Mouse (Mus musculus) left cerebral cortex, adult 6 months (tissue): ENCODE results near the gene Mif. TPM values are rescaled to one million over a fixed set of nuclear protein-coding genes. Genes with fewer than 3 reads are reported as not detected.

Experiments
- long read RNA-seq, 2 experiments: library from polyadenylated mRNA; unstranded; transcript quantifications; one replicate each; pipeline ENCODE4 v2.0.0; 2019 to 2020
- polyA plus RNA-seq: library from polyadenylated mRNA; unstranded; fragments of <200 nt; fragmentation: Nextera tagmentation; gene quantifications from 2 replicates; pipeline ENCODE4 v1.2.3, GENCODE M21; 2021

The Mif gene
- 1,436 and 1,608 TPM in 2 replicates for polyA plus RNA-seq
- long read RNA-seq, experiment 1, transcript Mif-201 (3 exons, 544 nt) = major isoform, 129 of 138 reads
- long read RNA-seq, experiment 1, transcript Mif-202 (2 exons, 600 nt) = minor isoform, 7 of 138 reads
- long read RNA-seq, experiment 1, partial matches to known transcripts = 0 of 138 reads
- long read RNA-seq, experiment 1, other reads (novel, unspliced or antisense) = 2 of 138 reads
- long read RNA-seq, experiment 2, transcript Mif-202 (2 exons, 600 nt) = minor isoform, 18 of 742 reads
- long read RNA-seq, experiment 2, transcript Mif-201 (3 exons, 544 nt) = major isoform, 721 of 742 reads
- long read RNA-seq, experiment 2, partial matches to known transcripts = 1 of 742 reads
- long read RNA-seq, experiment 2, other reads (novel, unspliced or antisense) = 2 of 742 reads

DNA sequence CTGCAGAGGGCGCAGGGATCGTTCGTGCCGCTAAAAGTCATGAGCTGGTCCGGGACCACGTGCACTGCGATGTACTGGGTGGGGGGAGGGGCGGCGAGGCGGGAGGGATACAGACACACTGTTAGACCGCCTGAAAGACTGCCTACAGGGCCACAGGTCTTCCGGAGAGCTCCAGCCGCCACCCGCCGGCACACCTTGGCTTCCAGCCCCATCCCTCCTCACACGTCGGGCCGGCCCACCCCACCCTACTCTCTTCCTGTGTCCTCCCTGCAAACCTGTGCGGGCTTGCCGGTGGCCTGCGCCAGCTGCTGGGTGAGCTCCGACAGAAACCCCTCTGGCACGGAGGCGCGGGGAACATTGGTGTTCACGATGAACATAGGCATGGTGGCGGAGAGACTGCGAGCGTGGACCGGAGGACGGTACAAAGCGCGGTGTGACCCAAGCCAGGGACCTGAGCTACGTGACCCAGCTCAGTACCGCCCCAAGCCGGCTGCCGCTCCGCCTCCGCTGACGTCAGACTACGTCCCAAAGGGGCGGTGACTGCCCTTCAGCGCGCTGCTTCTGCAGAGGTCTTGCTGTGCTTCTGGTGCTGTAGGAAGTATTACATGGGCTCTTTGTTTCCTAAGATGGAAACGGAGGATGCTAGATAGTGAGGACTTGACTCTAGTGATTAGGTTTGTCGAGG lies at the start of gene Mif:
Gene Mif, minus strand, starts transcription at position 455 of the 685 bp plus-strand sequence.

DNA sequence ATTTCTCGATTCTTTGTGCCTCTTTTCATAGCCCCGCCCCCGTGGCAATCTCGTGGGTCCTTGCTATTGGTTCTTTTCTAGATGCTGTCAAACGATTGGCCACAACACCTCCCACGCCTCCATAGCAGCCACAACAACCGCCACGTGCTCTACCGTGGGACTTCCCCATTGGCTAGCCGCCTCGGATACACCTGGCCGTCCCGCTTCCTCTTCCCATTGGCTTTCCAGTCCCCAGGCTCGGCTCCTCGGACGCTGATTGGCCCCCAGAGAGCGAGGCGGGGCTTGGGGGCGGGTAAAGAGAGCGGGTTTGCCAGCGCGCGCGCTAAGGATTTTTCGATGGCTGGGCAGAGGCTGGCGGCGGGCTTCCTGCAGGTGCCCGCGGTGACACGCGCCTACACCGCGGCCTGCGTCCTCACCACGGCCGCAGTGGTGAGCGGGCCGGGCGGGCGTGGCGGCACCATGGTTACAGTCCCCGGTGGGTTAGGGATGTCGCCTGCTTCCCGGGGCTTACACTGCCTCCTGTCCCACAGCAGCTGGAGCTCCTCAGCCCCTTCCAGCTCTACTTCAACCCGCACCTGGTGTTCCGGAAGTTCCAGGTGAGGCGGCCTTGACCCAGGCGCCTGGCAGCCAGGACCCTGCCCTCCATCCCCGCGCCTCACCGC lies 33.2 kb upstream of the Mif start, which contains the start of gene Derl3:
Gene Derl3, plus strand, starts transcription at position 325 of the 662 bp plus-strand sequence.

DNA sequence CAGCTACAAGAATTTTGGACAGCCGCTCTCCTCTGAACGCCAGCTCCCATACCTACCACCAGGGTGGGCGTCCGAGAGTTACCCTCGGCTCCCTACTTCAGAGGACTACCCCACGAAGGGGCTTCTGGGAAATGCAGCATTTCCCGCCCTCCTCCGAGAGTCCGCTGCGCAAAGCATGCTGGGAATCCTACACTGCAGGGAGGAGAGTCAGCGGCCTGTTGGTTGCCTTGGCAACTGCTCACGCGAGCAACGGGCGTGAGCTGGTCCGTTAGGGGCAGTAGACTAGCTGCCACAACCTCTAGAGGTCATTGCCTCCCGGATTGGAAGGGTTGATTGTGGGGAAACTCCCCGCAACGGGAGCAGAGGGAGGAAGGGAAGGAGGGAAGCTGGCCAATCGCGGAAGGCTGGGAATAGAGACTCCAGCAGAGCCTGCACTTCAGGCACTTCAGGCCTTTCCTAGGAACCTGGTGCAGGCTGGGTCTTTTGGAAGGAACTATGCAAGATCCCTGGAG lies 22.7 kb downstream of the Mif start, which contains the start of gene Gstt2:
Gene Gstt2, minus strand, starts transcription at position 177 of the 512 bp plus-strand sequence.

DNA sequence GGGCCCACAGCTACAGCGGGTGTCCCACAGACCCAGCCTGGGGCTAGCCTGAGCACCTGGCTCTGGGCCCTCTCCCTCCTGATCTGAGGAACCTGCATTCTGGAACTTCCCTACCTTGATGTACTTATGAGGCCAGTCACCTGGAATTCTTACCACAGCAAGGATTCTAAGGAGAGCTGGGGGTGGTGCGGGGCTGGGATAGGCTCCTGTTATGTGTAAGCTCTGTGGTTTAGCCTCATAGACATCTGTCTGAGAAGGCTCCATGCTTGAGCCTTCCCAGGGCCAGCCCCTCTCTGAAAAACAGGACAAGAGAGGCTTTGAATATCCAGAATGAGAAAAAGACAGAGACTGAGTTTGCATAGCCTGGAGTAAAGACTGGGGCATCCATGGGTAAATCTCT lies 37.6 kb downstream of the Mif start, which contains the start of gene Gstt4:
Gene Gstt4, minus strand, starts transcription at position 101 of the 400 bp plus-strand sequence.

Other genes starting within 250 kb of the Mif start
- 4.3 and 4.5 TPM in 2 replicates for gene Susd2, start 216.2 kb downstream of the Mif start, polyA plus RNA-seq
- gene Cabin1, start 95.9 kb downstream of the Mif start, polyA plus RNA-seq = 18.0 and 21.6 TPM in 2 replicates
- gene Ddt, start 86.8 kb downstream of the Mif start, polyA plus RNA-seq = 192 and 230 TPM in 2 replicates
- not detected in 2 replicates for gene Gm20441, start 79.3 kb downstream of the Mif start, polyA plus RNA-seq
- 8.3 and 10.4 TPM in 2 replicates for gene Gstt3, start 78.8 kb downstream of the Mif start, polyA plus RNA-seq
- 44.3 and 47.6 TPM in 2 replicates for gene Gstt1, start 61.7 kb downstream of the Mif start, polyA plus RNA-seq
- gene Gstt4, start 37.7 kb downstream of the Mif start, polyA plus RNA-seq = not detected in 2 replicates
- gene Gstt2, start 22.8 kb downstream of the Mif start, polyA plus RNA-seq = 5.7 and 6.3 TPM in 2 replicates
- 1.8 and 2.2 TPM in 2 replicates for gene Derl3, start 33.2 kb upstream of the Mif start, polyA plus RNA-seq
- 107 and 113 TPM in 2 replicates for gene Smarcb1, start 61.4 kb upstream of the Mif start, polyA plus RNA-seq
- gene Chchd10, start 72.9 kb upstream of the Mif start, polyA plus RNA-seq = 1,355 and 1,446 TPM in 2 replicates
- 1.6 and 1.7 TPM in 2 replicates for gene Mmp11, start 76.3 kb upstream of the Mif start, polyA plus RNA-seq
- gene Gm867, start 80.4 kb upstream of the Mif start, polyA plus RNA-seq = 0.34 TPM in 1 of 2 replicates, not detected in the other
- 0.36 TPM in 1 of 2 replicates, not detected in the other for gene Vpreb3, start 82.8 kb upstream of the Mif start, polyA plus RNA-seq
- not detected in 2 replicates for gene Gm5134, start 94.3 kb upstream of the Mif start, polyA plus RNA-seq
- gene Zfp280b, start 172.4 kb upstream of the Mif start, polyA plus RNA-seq = 3.8 and 5.1 TPM in 2 replicates